Mouse (Mus musculus): ENCODE measurements around the gene Ufd1.

- TF ChIP-seq CTCF (IDR thresholded peaks at IDR 0.05; ENCODE audit: extremely low read depth, insufficient read depth, low read length), result no peak
- no peak for TF ChIP-seq POLR2A (IDR thresholded peaks at IDR 0.05; ENCODE audit: extremely low read depth, insufficient read depth, low read length)
Measured at GRCm38 (mm10) chr16:18777101-18778080, 34.2 kb upstream of the Ufd1 start.
